Mouse (Mus musculus) gastrocnemius, adult 2 months (tissue): ENCODE data around the gene Mgat3. TPM values are rescaled to one million over a fixed set of nuclear protein-coding genes. Genes with fewer than 3 reads are reported as not detected.

Experiments used
- DNase-seq: peaks from one replicate; pipeline ENCODE4 v3.0.0; 2022
- H3K27ac ChIP-seq: fragments of 200-600 bp; 2 replicates; pipeline ENCODE4 v1.8.1; 2022; ENCODE audit warnings: mild to moderate bottlenecking
- H3K4me3 ChIP-seq: fragments of 200-600 bp; 2 replicates; pipeline ENCODE4 v1.8.1; 2022; ENCODE audit warnings: mild to moderate bottlenecking, moderate library complexity
- CTCF ChIP-seq: fragments of 200-600 bp; IDR thresholded peaks from 2 replicates; pipeline ENCODE4 v1.8.1; 2022; ENCODE audit warnings: antibody characterized with exemption, mild to moderate bottlenecking, moderate library complexity
- intact Hi-C: fragments of 180-260 bp; cut with DNase I; formaldehyde crosslinking; loops from one replicate; pipeline ENCODE4 v1.15.1; 2025
- long read RNA-seq, 2 experiments: library from polyadenylated mRNA; stranded (forward); transcript quantifications; one replicate each; pipeline ENCODE4 v2.0.0; 2021
- total RNA-seq, 2 experiments: library from RNA; stranded (reverse); gene quantifications; 2 replicates each; pipeline ENCODE4 v1.2.3; 2021

Mgat3 gene
- under 1 TPM; 0.61 to 0.78 TPM for total RNA-seq
- long read RNA-seq, experiment 1, full-length matches to known transcripts = 1 of 1 reads
- long read RNA-seq, experiment 1, partial matches to known transcripts = 0 of 1 reads
- long read RNA-seq, experiment 1, other reads (novel, unspliced or antisense) = 0 of 1 reads
- long read RNA-seq, experiment 2 = 0 reads

DNA sequence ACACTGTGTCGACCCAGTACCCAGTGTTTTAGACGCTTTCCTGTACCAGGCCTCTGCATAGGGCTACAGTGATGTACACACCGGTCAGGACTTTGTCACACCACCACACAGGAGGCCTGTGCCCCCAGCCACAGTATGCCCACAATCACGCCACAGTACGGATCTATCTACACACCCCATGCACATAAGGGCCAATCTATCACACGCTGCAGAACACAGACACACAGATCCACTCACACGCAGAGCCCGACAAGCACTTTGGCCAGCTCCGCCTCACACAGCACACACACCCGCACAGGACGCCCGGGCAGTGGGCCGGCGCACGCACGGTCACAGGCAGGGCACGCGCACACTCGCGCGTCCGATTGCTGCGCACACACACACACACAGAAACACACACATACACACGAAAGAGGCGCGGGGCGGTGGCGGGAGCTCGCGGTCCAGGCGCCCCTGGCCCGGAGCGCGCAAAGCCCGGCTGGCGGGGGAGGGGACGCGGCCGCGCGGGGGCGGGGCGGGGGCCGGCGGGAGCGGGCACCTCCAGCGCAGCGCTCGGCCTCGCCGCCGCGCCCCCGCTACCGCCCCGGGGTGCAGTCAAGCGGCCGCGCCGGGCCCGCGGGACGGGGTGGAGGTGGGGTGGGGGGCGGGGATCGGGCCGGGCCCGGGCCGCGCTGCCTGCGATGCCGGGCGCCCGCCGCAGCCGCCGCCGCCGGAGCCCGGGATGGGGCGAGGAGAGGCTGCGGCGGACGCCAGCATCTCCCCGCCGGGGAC is at the start of gene Mgat3:
TSS of gene Mgat3 (plus strand) at position 721 of the 771 bp plus-strand sequence.
- intact Hi-C loops = no loop called here
- DNase-seq = peak; percentile 49
- Histone ChIP-seq H3K4me3 (peak within 1 kb of the TSS; percentile 82), H3K27ac (peak within 1 kb of the TSS; percentile 66)
- TF ChIP-seq CTCF = no peak

DNA sequence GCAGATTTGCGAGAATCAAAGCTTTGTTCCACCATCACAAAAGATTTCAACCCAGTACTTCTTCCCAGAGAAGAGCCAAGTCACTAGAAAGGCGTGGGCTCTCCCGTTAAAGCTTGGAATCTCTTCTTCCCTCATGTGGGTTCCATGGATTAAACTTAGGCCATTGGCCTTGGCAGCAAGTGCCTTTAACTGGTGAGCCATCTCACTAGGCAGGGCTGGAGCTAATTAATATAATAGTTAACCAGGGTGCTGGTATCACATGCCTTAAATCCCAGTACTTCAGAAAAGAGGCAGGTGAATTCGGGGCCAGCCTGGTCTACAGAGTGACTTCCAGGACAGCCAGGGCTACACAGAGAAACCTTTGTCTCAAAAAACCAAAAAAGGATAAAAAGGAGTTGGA is 48.9 kb upstream of the Mgat3 start:
- no peak for DNase-seq
- H3K4me3 ChIP-seq = no peak overlapping the region
- intact Hi-C loops = no loop called here
- H3K27ac ChIP-seq = no peak overlapping the region
- no peak for TF ChIP-seq CTCF

DNA sequence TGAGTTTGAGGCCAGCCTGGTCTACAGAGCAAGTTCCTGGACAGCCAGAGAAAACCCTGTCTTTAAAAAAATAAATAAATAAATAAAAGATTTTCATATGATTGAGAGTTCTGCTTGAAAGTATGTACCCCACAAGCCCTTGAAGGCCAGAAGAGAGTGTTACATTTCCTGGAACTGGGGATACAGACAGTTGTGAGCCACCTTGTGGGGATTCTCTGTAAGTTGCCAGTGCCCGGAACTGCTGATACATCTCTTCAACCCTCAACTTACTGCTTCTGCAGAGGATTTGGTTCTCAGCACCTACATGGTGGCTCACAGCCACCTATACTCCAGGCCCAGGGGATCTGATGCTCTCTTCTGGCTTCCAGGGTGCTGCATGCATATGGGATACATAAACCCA is 46.3 kb upstream of the Mgat3 start:
- H3K27ac ChIP-seq = no peak overlapping the region
- intact Hi-C loops = no loop called here

DNA sequence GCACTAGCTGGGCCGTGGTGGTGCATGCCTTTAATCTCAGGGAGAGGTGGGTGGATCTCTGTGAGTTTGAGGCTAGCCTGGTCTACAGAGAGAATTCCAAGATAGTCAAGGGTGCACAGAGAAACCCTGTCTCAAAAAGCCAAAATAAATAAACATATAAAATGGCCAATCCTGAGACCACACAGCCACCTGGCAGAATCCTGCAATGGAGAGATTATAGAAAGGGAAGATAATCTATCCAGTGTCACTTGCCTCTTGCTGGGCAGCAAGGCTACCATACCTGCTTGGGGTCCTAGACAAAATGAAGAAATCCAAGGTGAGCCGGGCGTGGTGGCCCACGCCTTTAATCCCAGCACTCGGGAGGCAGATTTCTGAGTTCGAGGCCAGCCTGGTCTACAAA is 43.5 kb upstream of the Mgat3 start:
- no peak for DNase-seq
- Histone ChIP-seq H3K27ac (no peak overlapping the region), H3K4me3 (no peak overlapping the region)
- intact Hi-C loops = no loop called here
- no peak for TF ChIP-seq CTCF

More for the DNA sequence above, 46.3 kb upstream of the Mgat3 start:
- no peak overlapping the region for H3K4me3 ChIP-seq
- no peak for DNase-seq
- no peak; the same call in 1 of the 2 replicates for TF ChIP-seq CTCF

DNA sequence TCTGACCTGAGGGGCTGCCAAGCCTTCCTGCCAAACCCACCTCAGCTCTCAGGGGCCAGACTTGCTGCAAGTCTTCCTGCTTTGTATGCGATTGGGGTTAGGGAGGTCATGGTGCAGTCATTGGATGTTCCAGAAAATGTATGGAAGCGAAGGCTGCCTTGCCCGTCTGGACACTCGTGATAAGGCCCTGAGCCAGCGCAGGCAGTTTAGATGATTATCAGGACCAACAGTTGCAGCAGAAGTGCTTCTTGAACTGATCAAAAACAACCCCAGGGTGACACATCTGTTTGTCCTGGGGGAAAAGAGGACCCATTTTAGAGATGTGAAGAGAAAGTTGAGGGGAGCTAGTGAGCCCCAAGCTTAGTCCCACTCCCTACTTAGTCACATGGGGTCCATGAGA is 42.8 kb upstream of the Mgat3 start:
- no peak overlapping the region for H3K27ac ChIP-seq
- intact Hi-C loops = no loop called here
- H3K4me3 ChIP-seq = no peak overlapping the region
- no peak for DNase-seq
- no peak for TF ChIP-seq CTCF

DNA sequence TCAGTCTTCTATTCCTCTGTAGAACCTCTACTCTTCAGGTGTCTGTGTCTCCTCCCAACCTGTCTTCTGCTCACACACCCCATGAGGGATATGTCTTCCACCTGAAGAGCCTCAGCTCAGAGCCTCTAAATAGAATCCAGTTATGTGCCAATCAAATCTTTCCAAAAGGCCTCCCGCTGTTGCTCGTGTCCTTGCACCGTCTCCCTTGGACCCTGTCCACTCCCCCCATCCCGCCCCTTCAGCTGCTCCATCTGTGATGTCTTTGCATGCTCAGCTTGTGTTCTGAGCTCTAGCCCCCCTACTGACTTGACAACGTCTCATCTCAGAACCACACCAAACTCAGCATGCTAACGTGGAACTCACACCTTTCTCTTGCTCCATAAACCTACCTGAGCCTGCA is 42.1 kb upstream of the Mgat3 start:
- Histone ChIP-seq H3K27ac (no peak overlapping the region), H3K4me3 (no peak overlapping the region)
- TF ChIP-seq CTCF = no peak
- intact Hi-C loops = no loop called here
- DNase-seq = no peak

DNA sequence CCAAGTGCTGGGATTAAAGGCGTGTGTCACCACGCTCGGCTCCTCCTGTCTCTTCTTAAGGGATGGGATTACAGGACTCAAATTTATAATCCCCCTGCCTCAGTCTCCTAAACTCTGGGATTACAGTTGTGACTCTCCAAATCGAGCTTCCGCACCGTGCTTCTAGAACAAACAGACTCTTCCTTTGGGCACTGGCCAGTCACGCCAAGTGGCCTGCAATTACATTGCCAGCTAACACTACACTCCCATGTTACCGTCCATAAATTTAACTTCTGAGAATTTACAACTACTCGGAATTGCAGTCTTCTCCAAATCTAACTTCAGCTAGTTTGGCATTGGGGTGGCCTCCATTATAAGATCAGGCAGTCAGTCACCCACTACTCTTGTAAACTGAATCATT is 41.1 kb upstream of the Mgat3 start:
- no peak for TF ChIP-seq CTCF
- no peak for DNase-seq
- intact Hi-C loops = loop anchor here (2.0 kb wide), 1 partner anchor 42 kb away; the partner anchor contains the start of genes Rpl3 and Syngr1
- Histone ChIP-seq H3K27ac (peak overlapping the region; percentile 98), H3K4me3 (peak overlapping the region; percentile 95)

DNA sequence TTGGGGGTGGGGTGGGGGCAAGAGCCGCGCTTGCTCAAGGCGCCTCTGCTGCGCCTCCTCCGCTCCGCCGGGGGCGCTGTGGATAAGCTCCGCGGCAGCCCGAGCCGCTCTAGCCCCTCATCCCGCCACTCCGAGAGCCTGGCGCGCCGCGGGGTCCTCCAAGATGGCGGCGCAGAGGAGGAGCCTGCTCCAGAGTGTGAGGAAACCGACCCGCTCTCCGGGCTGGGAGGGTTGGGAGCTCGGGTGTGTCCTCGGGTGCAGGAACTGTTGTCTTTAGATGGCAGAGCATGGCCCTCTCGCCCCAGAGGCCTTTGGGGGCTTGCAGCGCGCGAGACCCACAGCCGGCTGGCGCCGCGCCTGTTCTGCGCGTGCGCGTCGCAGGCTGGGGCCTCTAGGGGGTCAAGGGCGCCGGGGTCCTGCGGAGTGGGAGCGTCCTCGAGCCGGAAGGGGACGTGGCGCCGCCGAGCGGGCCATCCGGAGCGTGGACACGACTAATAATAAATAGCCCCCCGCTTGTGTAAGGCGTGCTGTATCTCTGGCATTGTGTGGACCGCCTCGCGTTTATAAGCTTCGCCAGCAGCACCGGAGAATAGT is 40.4 kb upstream of the Mgat3 start, which contains the start of gene Tab1:
TSS of gene Tab1 (plus strand) at position 135 of the 594 bp plus-strand sequence.
- DNase-seq = peak; percentile 96
- peak; percentile 87 for TF ChIP-seq CTCF
- peak within 1 kb of the TSS; percentile 98 for H3K27ac ChIP-seq
- peak within 1 kb of the TSS; percentile 95 for H3K4me3 ChIP-seq
- intact Hi-C loops = loop anchor here (2.0 kb wide), 1 partner anchor 42 kb away; the partner anchor contains the start of genes Rpl3 and Syngr1

DNA sequence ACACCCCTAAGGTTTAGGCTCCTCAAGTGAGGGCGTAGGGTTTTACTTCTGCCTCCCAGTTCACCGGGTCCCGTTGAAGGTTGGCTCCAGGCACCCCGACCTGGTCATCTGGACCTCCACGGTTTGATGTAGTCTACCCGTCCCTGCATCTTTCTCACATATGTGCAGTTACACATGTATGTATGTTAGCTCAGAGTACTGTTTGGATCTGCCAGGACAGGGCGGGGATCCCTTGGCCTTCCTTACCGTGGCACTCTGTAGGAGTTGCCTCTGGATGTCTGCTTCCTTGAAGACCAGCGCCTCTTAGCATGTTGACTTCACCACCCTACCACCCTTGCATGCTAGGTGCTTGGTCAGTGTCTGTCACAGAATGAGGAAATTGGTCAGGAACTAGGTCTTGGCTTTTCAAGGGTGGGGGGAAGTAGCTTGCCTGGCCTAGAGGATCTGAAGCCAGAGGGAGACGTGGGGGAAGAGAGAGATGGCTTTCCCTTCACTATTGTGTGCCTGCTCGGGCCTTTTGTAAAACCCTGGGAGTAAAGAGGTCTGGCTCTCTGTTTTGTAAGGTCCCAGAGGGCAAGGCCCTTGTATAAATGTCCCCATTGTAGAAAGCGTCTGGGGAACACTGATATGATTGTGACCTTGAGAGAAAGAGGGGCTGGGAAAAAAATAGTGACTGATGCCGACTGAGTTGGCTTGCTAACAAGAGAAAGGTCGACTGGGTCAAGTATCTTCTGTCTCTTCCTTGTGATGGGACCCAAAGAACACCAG is 39.7 kb upstream of the Mgat3 start:
- no peak for TF ChIP-seq CTCF
- intact Hi-C loops = loop anchor here (2.0 kb wide), 1 partner anchor 43 kb away; the partner anchor contains the start of genes Rpl3 and Syngr1
- Histone ChIP-seq H3K4me3 (peak overlapping the region; percentile 95), H3K27ac (peak overlapping the region; percentile 98)
- peak; percentile 38 for DNase-seq

DNA sequence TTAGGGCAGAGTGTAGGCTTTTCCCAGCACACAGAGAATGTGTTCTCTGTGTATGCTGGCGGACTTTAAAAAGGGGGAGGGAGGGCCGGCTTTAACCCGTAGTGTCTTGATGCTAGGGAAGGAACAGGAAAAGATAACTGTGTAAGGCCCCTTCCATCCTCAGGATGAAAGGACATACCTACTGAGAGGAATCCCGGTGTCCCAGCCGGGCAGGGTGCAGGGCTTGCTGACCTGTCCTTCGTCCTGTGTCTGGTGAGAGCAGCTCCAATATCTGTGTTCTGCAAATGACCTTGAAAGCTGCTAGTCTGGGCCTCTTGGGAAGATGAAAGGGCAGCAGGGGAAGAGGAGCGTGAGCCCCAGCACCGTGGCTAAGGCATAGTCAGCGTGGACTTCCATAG is 39.1 kb upstream of the Mgat3 start:
- H3K27ac ChIP-seq = peak overlapping the region; percentile 98
- peak overlapping the region; percentile 95 for H3K4me3 ChIP-seq
- intact Hi-C loops = no loop called here
- DNase-seq = peak; percentile 43
- no peak for TF ChIP-seq CTCF

DNA sequence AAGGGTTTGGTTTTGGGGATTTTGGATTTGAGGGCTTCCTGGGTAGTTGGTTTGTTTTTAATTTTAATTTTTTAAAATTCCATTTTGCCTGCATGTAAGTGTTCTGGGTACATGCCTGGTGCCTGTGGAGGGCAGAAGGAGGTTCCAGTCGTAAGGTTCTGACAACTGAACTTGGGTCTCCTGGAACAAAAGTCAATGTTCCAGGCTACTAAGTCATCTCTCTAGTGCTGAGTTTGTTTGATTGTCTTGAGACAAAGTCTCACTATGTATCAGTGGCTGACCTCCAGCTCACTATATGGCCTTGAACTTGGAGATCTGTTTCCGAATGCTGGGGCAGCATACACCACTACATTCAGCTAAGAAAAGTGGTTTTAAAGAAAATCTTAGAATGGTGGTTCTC is 38.0 kb upstream of the Mgat3 start:
- DNase-seq = no peak
- peak overlapping the region; percentile 98 for H3K27ac ChIP-seq
- H3K4me3 ChIP-seq = no peak overlapping the region
- intact Hi-C loops = no loop called here
- no peak for TF ChIP-seq CTCF

DNA sequence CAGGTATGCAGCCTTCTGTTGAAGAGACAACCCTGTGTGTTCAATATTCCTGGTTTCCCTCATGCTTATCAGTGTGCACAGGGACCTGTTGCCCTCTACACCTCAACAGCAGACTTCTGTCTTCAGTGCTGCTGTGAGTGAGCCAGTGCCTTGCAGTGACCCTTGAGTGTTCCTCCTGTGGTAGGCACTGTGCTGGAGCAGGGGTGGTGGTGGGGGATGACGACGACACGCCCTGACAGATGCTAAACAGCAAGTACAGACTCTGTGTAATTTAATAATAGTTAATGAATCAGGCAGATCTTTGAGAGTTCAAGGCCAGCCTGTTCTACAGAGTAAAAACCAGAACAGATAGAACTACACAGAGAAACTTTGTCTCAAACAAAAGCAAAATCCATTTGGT is 36.9 kb upstream of the Mgat3 start:
- Histone ChIP-seq H3K27ac (peak overlapping the region; percentile 98), H3K4me3 (no peak overlapping the region; the same call in 1 of the 2 replicates)
- intact Hi-C loops = no loop called here
- no peak for TF ChIP-seq CTCF
- no peak for DNase-seq
